Mouse (Mus musculus) kidney, adult 2 months (tissue): Measurements from ENCODE around the gene Olfr1121. TPM values are rescaled to one million over a fixed set of nuclear protein-coding genes. Genes with fewer than 3 reads are reported as not detected.
"Not testable (repeated sequence)": the region's sequence is repeated elsewhere in the genome, so short reads cannot be mapped to it uniquely, and the experiment has no call there.

ENCODE experiments used
- DNase-seq: peaks from one replicate; pipeline ENCODE4 v3.0.0; 2021
- H3K27ac ChIP-seq: fragments of 200-500 bp; 2 replicates; pipeline ENCODE4 v1.5.1; 2012; ENCODE audit warnings: low read depth, low read length, control low read depth, inconsistent platforms; ENCODE audit not compliant: insufficient read depth
- H3K27me3 ChIP-seq: fragments of 200-500 bp; replicated peaks from 2 replicates; pipeline ENCODE4 v1.6.1; 2012; ENCODE audit warnings: mild to moderate bottlenecking, moderate library complexity, low read length, inconsistent platforms; ENCODE audit not compliant: control insufficient read depth, insufficient read depth
- H3K36me3 ChIP-seq: fragments of 200-500 bp; 2 replicates; pipeline ENCODE4 v1.6.1; 2012; ENCODE audit warnings: mild to moderate bottlenecking, moderate library complexity, low read length, inconsistent platforms; ENCODE audit not compliant: control insufficient read depth, insufficient read depth
- H3K4me1 ChIP-seq: fragments of 200-500 bp; 2 replicates; pipeline ENCODE4 v1.6.1; 2011; ENCODE audit warnings: low read length; ENCODE audit not compliant: control insufficient read depth, insufficient read depth
- H3K4me3 ChIP-seq: fragments of 200-500 bp; 2 replicates; pipeline ENCODE4 v1.5.1; 2011; ENCODE audit warnings: mild to moderate bottlenecking, low read depth, low read length, control low read depth; ENCODE audit not compliant: insufficient read depth
- CTCF ChIP-seq: fragments of 200-500 bp; conservative IDR thresholded peaks from 2 replicates; pipeline ENCODE4 v1.5.1; 2011; ENCODE audit warnings: low read depth, mild to moderate bottlenecking, control low read depth, low read length, moderate library complexity, mixed read lengths; ENCODE audit not compliant: insufficient read depth, insufficient read length
- POLR2A ChIP-seq: fragments of 200-500 bp; IDR thresholded peaks from one replicate; pipeline ENCODE4 v1.6.1; 2011; ENCODE audit warnings: low read depth, low read length, control low read depth
- WGBS: fragments of 180-500 bp; shearing (Covaris S2); methylation state at CpG from one replicate; pipeline ENCODE4 v1.1.7; 2018; 5-methylcytosine and 5-hydroxymethylcytosine counted together
- polyA plus RNA-seq: library from polyadenylated mRNA; depleted of rRNA; stranded (reverse); fragments of >200 nt; gene quantifications from 2 replicates; pipeline ENCODE4 v1.2.3, GENCODE M21; 2012; rRNA removed

Olfr1121 gene
- not detected in 2 replicates for polyA plus RNA-seq

GRCm38 (mm10) chr2:87369595-87369994 lies at the start of gene Olfr1121:
Olfr1121 (plus strand) TSS chr2:87369895.
- H3K27ac ChIP-seq, result no peak within 1 kb of the TSS
- H3K4me1 ChIP-seq, result no peaks in the 10 kb centered on the region
- H3K4me3 ChIP-seq, result no peak within 1 kb of the TSS
- no peaks in the 10 kb centered on the region for H3K36me3 ChIP-seq
- DNase-seq, result no peak
- 14% methylated on average over 1 of the region's 1 CpGs for WGBS
- no peak for TF ChIP-seq POLR2A
- TF ChIP-seq CTCF, result no peak
- no peaks in the 10 kb centered on the region for H3K27me3 ChIP-seq

- 45% methylated on average over 2 of the region's 2 CpGs for WGBS
- Histone ChIP-seq H3K4me3 (no peak within 1 kb of the TSS), H3K36me3 (no peaks in the 10 kb centered on the region), H3K27me3 (no peaks in the 10 kb centered on the region), H3K4me1 (no peaks in the 10 kb centered on the region), H3K27ac (no peak within 1 kb of the TSS)
- no peak for DNase-seq
- TF ChIP-seq POLR2A, result no peak
- no peak for TF ChIP-seq CTCF
Measured at GRCm38 (mm10) chr2:87354515-87354914, 15.2 kb upstream of the Olfr1121 start, which contains the start of gene Olfr1120. Olfr1120 (plus strand) TSS chr2:87354815.

GRCm38 (mm10) chr2:87360121-87360520 lies 9.6 kb upstream of the Olfr1121 start:
- not testable (repeated sequence) for H3K27ac ChIP-seq, H3K4me3 ChIP-seq, H3K27me3 ChIP-seq, H3K4me1 ChIP-seq, H3K36me3 ChIP-seq, DNase-seq
- 92% methylated on average over 2 of the region's 2 CpGs for WGBS

GRCm38 (mm10) chr2:87371726-87372125 lies 2.0 kb downstream of the Olfr1121 start:
- no peak for DNase-seq
- 88% methylated on average over 4 of the region's 4 CpGs for WGBS
- no peaks in the 10 kb centered on the region for H3K4me1 ChIP-seq
- no peak overlapping the region for H3K4me3 ChIP-seq
- no peak overlapping the region for H3K27ac ChIP-seq
- no peaks in the 10 kb centered on the region for H3K27me3 ChIP-seq
- TF ChIP-seq CTCF, result no peak
- no peak for TF ChIP-seq POLR2A
- no peaks in the 10 kb centered on the region for H3K36me3 ChIP-seq

GRCm38 (mm10) chr2:87383935-87384334 lies 14.2 kb downstream of the Olfr1121 start:
- Histone ChIP-seq H3K36me3 (no peaks in the 10 kb centered on the region), H3K4me1 (no peaks in the 10 kb centered on the region), H3K27ac (no peak overlapping the region), H3K4me3 (no peak overlapping the region), H3K27me3 (no peaks in the 10 kb centered on the region)
- no peak for DNase-seq
- WGBS, result 81% methylated on average over 2 of the region's 2 CpGs
- TF ChIP-seq CTCF (no peak), POLR2A (no peak)

GRCm38 (mm10) chr2:87385549-87385948 lies 15.9 kb downstream of the Olfr1121 start, which contains the start of gene Olfr1122:
Olfr1122 (plus strand) TSS chr2:87385849.
- Histone ChIP-seq H3K4me1 (no peaks in the 10 kb centered on the region), H3K36me3 (no peaks in the 10 kb centered on the region), H3K4me3 (no peak within 1 kb of the TSS), H3K27ac (no peak within 1 kb of the TSS), H3K27me3 (no peaks in the 10 kb centered on the region)
- no peak for DNase-seq
- 80% methylated on average over 2 of the region's 2 CpGs for WGBS
- TF ChIP-seq CTCF (no peak), POLR2A (no peak)

- H3K36me3 ChIP-seq, H3K27ac ChIP-seq, H3K27me3 ChIP-seq, H3K4me3 ChIP-seq, H3K4me1 ChIP-seq, DNase-seq: not testable (repeated sequence)
- WGBS, result 88% methylated on average over 5 of the region's 5 CpGs
Measured at GRCm38 (mm10) chr2:87393605-87394004, 23.9 kb downstream of the Olfr1121 start.

GRCm38 (mm10) chr2:87394686-87395085 lies 25.0 kb downstream of the Olfr1121 start:
- not testable (repeated sequence) for H3K27me3 ChIP-seq, DNase-seq, H3K27ac ChIP-seq, H3K4me1 ChIP-seq, H3K36me3 ChIP-seq, H3K4me3 ChIP-seq
- 75% methylated on average over 7 of the region's 7 CpGs for WGBS
